Mouse (Mus musculus) forebrain, embryonic 15.5 days (tissue): ENCODE measurements at regions not wholly inside any gene's neighbourhood (a gene's known extent, or its start where the extent isn't known, plus 50 kb on each side); places are given as distances from the start of the nearest gene placed in this dataset.

Source experiments
- ATAC-seq: fragments of 200-750 bp; cut with Nextera tagmentation; replicated peaks from 2 replicates; pipeline ENCODE4 v1.8.0; 2017; ENCODE audit warnings: mild to moderate bottlenecking, moderate TSS enrichment, moderate library complexity
- H3K27ac ChIP-seq: fragments of 300-500 bp; sonication (generic); replicated peaks from 2 replicates; pipeline ENCODE4 v1.5.1; 2015; ENCODE audit warnings: mild to moderate bottlenecking, inconsistent platforms
- H3K27me3 ChIP-seq: fragments of 300-500 bp; sonication (generic); 2 replicates; pipeline ENCODE4 v1.6.1; 2015; ENCODE audit warnings: inconsistent platforms
- H3K36me3 ChIP-seq: fragments of 300-500 bp; sonication (generic); 2 replicates; pipeline ENCODE4 v1.6.1; 2015; ENCODE audit warnings: mild to moderate bottlenecking, inconsistent platforms
- H3K4me1 ChIP-seq: fragments of 300-500 bp; sonication (generic); 2 replicates; pipeline ENCODE4 v1.6.1; 2015; ENCODE audit warnings: inconsistent platforms
- H3K4me2 ChIP-seq: fragments of 300-500 bp; sonication (generic); replicated peaks from 2 replicates; pipeline ENCODE4 v1.6.1; 2015; ENCODE audit warnings: mild to moderate bottlenecking, inconsistent platforms
- H3K4me3 ChIP-seq: fragments of 300-500 bp; sonication (generic); 2 replicates; pipeline ENCODE4 v1.5.1; 2015; ENCODE audit warnings: mild to moderate bottlenecking, inconsistent platforms
- H3K9ac ChIP-seq: fragments of 300-500 bp; sonication (generic); replicated peaks from 2 replicates; pipeline ENCODE4 v1.6.1; 2015; ENCODE audit warnings: mild to moderate bottlenecking, inconsistent platforms
- H3K9me3 ChIP-seq: fragments of 300-500 bp; sonication (generic); 2 replicates; pipeline ENCODE4 v1.6.1; 2016; ENCODE audit warnings: inconsistent platforms
- WGBS: fragments of 180-500 bp; shearing (Covaris S2); methylation state at CpG from one replicate; pipeline ENCODE4 v1.1.7; 2015; ENCODE audit warnings: mixed read lengths; 5-methylcytosine and 5-hydroxymethylcytosine counted together

GRCm38 (mm10) chr12:57809961-57810360 is 246.0 kb downstream of the Ttc6 start:
- no peak overlapping the region for H3K27ac ChIP-seq
- ATAC-seq = no peak
- 72% methylated on average over 2 of the region's 2 CpGs for WGBS
- no peak overlapping the region for H3K4me3 ChIP-seq
- no peaks in the 10 kb centered on the region for H3K36me3 ChIP-seq
- H3K9ac ChIP-seq = no peak overlapping the region
- H3K4me1 ChIP-seq = no peaks in the 10 kb centered on the region
- H3K27me3 ChIP-seq = no peaks in the 10 kb centered on the region
- H3K4me2 ChIP-seq = no peak overlapping the region
- no peaks in the 10 kb centered on the region for H3K9me3 ChIP-seq

GRCm38 (mm10) chr12:57823809-57824208 is 259.9 kb downstream of the Ttc6 start:
- no peak for ATAC-seq
- Histone ChIP-seq H3K4me1 (no peaks in the 10 kb centered on the region), H3K27me3 (no peaks in the 10 kb centered on the region), H3K4me3 (no peak overlapping the region), H3K4me2 (no peak overlapping the region), H3K36me3 (no peaks in the 10 kb centered on the region), H3K27ac (no peak overlapping the region), H3K9me3 (no peaks in the 10 kb centered on the region), H3K9ac (no peak overlapping the region)
- 69% methylated on average over 6 of the region's 6 CpGs for WGBS

GRCm38 (mm10) chr12:57825754-57826153 is 261.8 kb downstream of the Ttc6 start:
- H3K9ac ChIP-seq = no peak overlapping the region
- peak; percentile 57 for ATAC-seq
- no peak overlapping the region for H3K4me3 ChIP-seq
- H3K4me2 ChIP-seq = no peak overlapping the region
- WGBS = 11% methylated on average over 3 of the region's 3 CpGs
- no peak overlapping the region for H3K27ac ChIP-seq
- no peaks in the 10 kb centered on the region for H3K36me3 ChIP-seq
- no peaks in the 10 kb centered on the region for H3K27me3 ChIP-seq
- no peaks in the 10 kb centered on the region for H3K9me3 ChIP-seq
- no peaks in the 10 kb centered on the region for H3K4me1 ChIP-seq

GRCm38 (mm10) chr12:57842813-57843212 is 278.9 kb downstream of the Ttc6 start:
- Histone ChIP-seq H3K4me1 (peaks cover 7% of the 10 kb centered on the region), H3K36me3 (no peaks in the 10 kb centered on the region), H3K27me3 (no peaks in the 10 kb centered on the region), H3K4me2 (no peak overlapping the region), H3K9me3 (no peaks in the 10 kb centered on the region), H3K4me3 (no peak overlapping the region), H3K27ac (no peak overlapping the region), H3K9ac (no peak overlapping the region)
- ATAC-seq = peak; percentile 70; the same call in 1 of the 2 replicates
- 43% methylated on average over 4 of the region's 4 CpGs for WGBS

- no peak for ATAC-seq
- Histone ChIP-seq H3K4me2 (no peak overlapping the region), H3K36me3 (no peaks in the 10 kb centered on the region), H3K27me3 (no peaks in the 10 kb centered on the region), H3K27ac (no peak overlapping the region), H3K9ac (no peak overlapping the region), H3K4me1 (no peaks in the 10 kb centered on the region), H3K4me3 (no peak overlapping the region), H3K9me3 (no peaks in the 10 kb centered on the region)
- 92% methylated on average over 2 of the region's 2 CpGs for WGBS
These were observed 307.1 kb downstream of the Ttc6 start for GRCm38 (mm10) chr12:57871028-57871427.

GRCm38 (mm10) chr12:57890783-57891478 is 320.6 kb upstream of the Sstr1 start:
- H3K36me3 ChIP-seq = no peaks in the 10 kb centered on the region
- no peaks in the 10 kb centered on the region for H3K4me1 ChIP-seq
- no peak overlapping the region for H3K9ac ChIP-seq
- no peak overlapping the region for H3K4me3 ChIP-seq
- H3K9me3 ChIP-seq = no peaks in the 10 kb centered on the region
- ATAC-seq = no peak
- no peaks in the 10 kb centered on the region for H3K27me3 ChIP-seq
- WGBS = 90% methylated on average over 4 of the region's 4 CpGs
- H3K27ac ChIP-seq = no peak overlapping the region
- no peak overlapping the region for H3K4me2 ChIP-seq

- Histone ChIP-seq H3K27ac (no peak overlapping the region), H3K36me3 (no peaks in the 10 kb centered on the region), H3K4me3 (no peak overlapping the region), H3K9ac (no peak overlapping the region), H3K27me3 (no peaks in the 10 kb centered on the region), H3K4me2 (no peak overlapping the region), H3K9me3 (no peaks in the 10 kb centered on the region), H3K4me1 (no peaks in the 10 kb centered on the region)
- ATAC-seq = no peak
- WGBS = 96% methylated on average over 1 of the region's 1 CpGs
These were observed 320.0 kb upstream of the Sstr1 start for GRCm38 (mm10) chr12:57891556-57891955.

- no peaks in the 10 kb centered on the region for H3K4me1 ChIP-seq
- H3K4me3 ChIP-seq = no peak overlapping the region
- no peak for ATAC-seq
- no peak overlapping the region for H3K4me2 ChIP-seq
- H3K9me3 ChIP-seq = no peaks in the 10 kb centered on the region
- no peaks in the 10 kb centered on the region for H3K27me3 ChIP-seq
- H3K36me3 ChIP-seq = no peaks in the 10 kb centered on the region
- H3K27ac ChIP-seq = no peak overlapping the region
- 76% methylated on average over 3 of the region's 3 CpGs for WGBS
- no peak overlapping the region for H3K9ac ChIP-seq
These were observed 313.8 kb upstream of the Sstr1 start for GRCm38 (mm10) chr12:57897751-57898250.

- 87% methylated on average over 1 of the region's 1 CpGs for WGBS
- no peaks in the 10 kb centered on the region for H3K4me1 ChIP-seq
- no peak for ATAC-seq
- no peaks in the 10 kb centered on the region for H3K9me3 ChIP-seq
- H3K36me3 ChIP-seq = no peaks in the 10 kb centered on the region
- H3K9ac ChIP-seq = no peak overlapping the region
- H3K27me3 ChIP-seq = no peaks in the 10 kb centered on the region
- H3K4me2 ChIP-seq = no peak overlapping the region
- no peak overlapping the region for H3K27ac ChIP-seq
- H3K4me3 ChIP-seq = no peak overlapping the region
These were observed 306.9 kb upstream of the Sstr1 start for GRCm38 (mm10) chr12:57904658-57905057.

- Histone ChIP-seq H3K9me3 (no peaks in the 10 kb centered on the region), H3K4me2 (no peak overlapping the region), H3K4me3 (no peak overlapping the region), H3K27ac (no peak overlapping the region), H3K9ac (no peak overlapping the region), H3K36me3 (no peaks in the 10 kb centered on the region), H3K4me1 (no peaks in the 10 kb centered on the region), H3K27me3 (no peaks in the 10 kb centered on the region)
- 88% methylated on average over 4 of the region's 4 CpGs for WGBS
- no peak for ATAC-seq
These were observed 293.4 kb upstream of the Sstr1 start for GRCm38 (mm10) chr12:57918211-57918610.

- Histone ChIP-seq H3K4me1 (no peaks in the 10 kb centered on the region), H3K4me3 (no peak overlapping the region), H3K9ac (no peak overlapping the region), H3K27ac (no peak overlapping the region), H3K27me3 (no peaks in the 10 kb centered on the region), H3K4me2 (no peak overlapping the region), H3K36me3 (no peaks in the 10 kb centered on the region), H3K9me3 (no peaks in the 10 kb centered on the region)
- 79% methylated on average over 1 of the region's 1 CpGs for WGBS
- no peak for ATAC-seq
These were observed 289.5 kb upstream of the Sstr1 start for GRCm38 (mm10) chr12:57922031-57922430.

- Histone ChIP-seq H3K9ac (no peak overlapping the region), H3K9me3 (no peaks in the 10 kb centered on the region), H3K27ac (no peak overlapping the region), H3K4me1 (no peaks in the 10 kb centered on the region), H3K4me2 (no peak overlapping the region), H3K27me3 (no peaks in the 10 kb centered on the region), H3K4me3 (no peak overlapping the region), H3K36me3 (no peaks in the 10 kb centered on the region)
- no peak for ATAC-seq
- 75% methylated on average over 2 of the region's 2 CpGs for WGBS
These were observed 287.1 kb upstream of the Sstr1 start for GRCm38 (mm10) chr12:57924422-57924821.

- Histone ChIP-seq H3K4me3 (no peak overlapping the region), H3K9ac (no peak overlapping the region), H3K27me3 (no peaks in the 10 kb centered on the region), H3K27ac (no peak overlapping the region), H3K4me1 (no peaks in the 10 kb centered on the region), H3K4me2 (no peak overlapping the region), H3K36me3 (no peaks in the 10 kb centered on the region), H3K9me3 (no peaks in the 10 kb centered on the region)
- no peak for ATAC-seq
- WGBS = 82% methylated on average over 1 of the region's 1 CpGs
These were observed 284.7 kb upstream of the Sstr1 start for GRCm38 (mm10) chr12:57926886-57927285.
